Mouse (Mus musculus) lung, embryonic 16.5 days (tissue): ENCODE measurements at regions not wholly inside any gene's neighbourhood (a gene's known extent, or its start where the extent isn't known, plus 50 kb on each side); places are given as distances from the start of the nearest gene placed in this dataset.

Experiments used
- ATAC-seq: fragments of 200-750 bp; cut with Nextera tagmentation; 2 replicates; pipeline ENCODE4 v1.8.0; 2017; ENCODE audit warnings: low read depth, mild to moderate bottlenecking, moderate library complexity
- H3K27ac ChIP-seq: fragments of 300-500 bp; sonication (generic); 2 replicates; pipeline ENCODE4 v1.5.1; 2014; ENCODE audit warnings: mild to moderate bottlenecking, control low read depth, low read length
- H3K27me3 ChIP-seq: fragments of 300-500 bp; sonication (generic); 2 replicates; pipeline ENCODE4 v1.6.1; 2014; ENCODE audit warnings: low read depth, low read length, mixed read lengths; ENCODE audit not compliant: control insufficient read depth, insufficient read depth
- H3K36me3 ChIP-seq: fragments of 300-500 bp; sonication (generic); 2 replicates; pipeline ENCODE4 v1.6.1; 2014; ENCODE audit warnings: low read length; ENCODE audit not compliant: control insufficient read depth, insufficient read depth
- H3K4me1 ChIP-seq: fragments of 300-500 bp; sonication (generic); replicated peaks from 2 replicates; pipeline ENCODE4 v1.6.1; 2014; ENCODE audit warnings: low read length, mixed read lengths; ENCODE audit not compliant: control insufficient read depth, insufficient read depth
- H3K4me2 ChIP-seq: fragments of 300-500 bp; sonication (generic); 2 replicates; pipeline ENCODE4 v1.6.1; 2014; ENCODE audit warnings: low read depth, low read length, control low read depth
- H3K4me3 ChIP-seq: fragments of 300-500 bp; sonication (generic); 2 replicates; pipeline ENCODE4 v1.5.1; 2014; ENCODE audit warnings: mild to moderate bottlenecking, low read length, control low read depth
- H3K9ac ChIP-seq: fragments of 300-500 bp; sonication (generic); 2 replicates; pipeline ENCODE4 v1.6.1; 2014; ENCODE audit warnings: low read length, control low read depth
- H3K9me3 ChIP-seq: fragments of 300-500 bp; sonication (generic); 2 replicates; pipeline ENCODE4 v1.6.1; 2016; ENCODE audit warnings: low read length; ENCODE audit not compliant: control insufficient read depth
- WGBS: fragments of 180-500 bp; shearing (Covaris S2); extraction: QIAGEN DNeasy Blood & Tissue Kit; methylation state at CpG from one replicate; pipeline ENCODE4 v1.1.7; 2014; 5-methylcytosine and 5-hydroxymethylcytosine counted together

GRCm38 (mm10) chr8:127814785-127815523, 543.5 kb upstream of the Nrp1 start:
- Histone ChIP-seq H3K36me3 (no peaks in the 10 kb centered on the region), H3K27me3 (no peaks in the 10 kb centered on the region), H3K9ac (no peak overlapping the region), H3K4me3 (no peak overlapping the region), H3K27ac (no peak overlapping the region), H3K4me1 (no peaks in the 10 kb centered on the region), H3K4me2 (no peak overlapping the region), H3K9me3 (no peaks in the 10 kb centered on the region)
- 69% methylated on average over 9 of the region's 9 CpGs for WGBS
- 0 out of 2 replicates have a peak, but pooled peaks have one; percentile 7 for ATAC-seq

DNA sequence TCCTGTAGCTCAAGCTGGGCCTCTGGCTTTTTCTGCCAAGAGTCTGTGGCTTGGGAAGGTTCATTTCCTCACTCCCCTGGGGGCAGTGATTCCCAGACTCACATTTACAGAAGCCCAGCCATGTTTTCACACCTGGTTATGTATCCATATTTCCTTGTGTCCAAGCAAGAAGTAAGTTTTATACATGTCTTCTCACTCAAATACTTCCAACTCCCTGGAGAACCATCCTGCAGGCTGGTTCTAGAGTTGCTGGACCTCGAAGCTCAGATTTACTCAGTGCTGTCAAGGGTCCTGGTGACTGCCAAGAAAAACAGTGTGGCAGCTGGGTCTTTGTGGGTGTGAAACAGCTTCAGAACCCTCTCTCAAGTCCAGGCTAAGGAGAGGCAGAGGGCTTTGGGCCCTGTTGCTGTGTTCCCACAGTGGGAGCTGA, 537.6 kb upstream of the Nrp1 start:
- no peaks in the 10 kb centered on the region for H3K27me3 ChIP-seq
- no peak overlapping the region for H3K4me3 ChIP-seq
- no peak overlapping the region for H3K9ac ChIP-seq
- no peaks in the 10 kb centered on the region for H3K9me3 ChIP-seq
- H3K4me2 ChIP-seq: no peak overlapping the region
- H3K4me1 ChIP-seq: peaks cover 4% of the 10 kb centered on the region; the same call in 1 of the 2 replicates
- ATAC-seq: no peak
- no peaks in the 10 kb centered on the region for H3K36me3 ChIP-seq
- WGBS: 38% methylated on average over 1 of the region's 1 CpGs
- H3K27ac ChIP-seq: no peak overlapping the region; the same call in 1 of the 2 replicates

DNA sequence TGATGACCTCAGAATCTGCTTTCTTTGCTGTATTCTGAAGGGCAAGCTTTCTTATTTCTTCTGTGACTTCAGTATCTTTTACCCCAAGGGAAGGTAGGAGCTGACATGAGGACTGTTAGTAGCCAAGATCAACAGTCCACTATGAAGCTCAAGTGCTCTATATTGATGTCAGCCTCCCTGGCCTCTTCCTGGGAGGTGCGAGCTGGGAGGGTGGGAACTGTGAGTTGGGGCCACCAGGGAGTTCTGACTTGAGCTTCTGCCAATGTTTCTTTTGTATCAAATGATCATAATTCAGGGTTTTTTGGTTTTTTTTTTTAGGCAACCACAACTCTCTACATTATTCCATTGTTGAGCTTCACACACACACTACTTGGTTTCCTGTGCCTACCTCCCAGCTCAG, 536.8 kb upstream of the Nrp1 start:
- Histone ChIP-seq H3K27me3 (no peaks in the 10 kb centered on the region), H3K4me2 (no peak overlapping the region), H3K27ac (no peak overlapping the region), H3K4me3 (no peak overlapping the region), H3K36me3 (no peaks in the 10 kb centered on the region), H3K4me1 (peaks cover 4% of the 10 kb centered on the region; the same call in 1 of the 2 replicates), H3K9ac (no peak overlapping the region), H3K9me3 (no peaks in the 10 kb centered on the region)
- no peak for ATAC-seq
- WGBS: 65% methylated on average over 1 of the region's 1 CpGs

DNA sequence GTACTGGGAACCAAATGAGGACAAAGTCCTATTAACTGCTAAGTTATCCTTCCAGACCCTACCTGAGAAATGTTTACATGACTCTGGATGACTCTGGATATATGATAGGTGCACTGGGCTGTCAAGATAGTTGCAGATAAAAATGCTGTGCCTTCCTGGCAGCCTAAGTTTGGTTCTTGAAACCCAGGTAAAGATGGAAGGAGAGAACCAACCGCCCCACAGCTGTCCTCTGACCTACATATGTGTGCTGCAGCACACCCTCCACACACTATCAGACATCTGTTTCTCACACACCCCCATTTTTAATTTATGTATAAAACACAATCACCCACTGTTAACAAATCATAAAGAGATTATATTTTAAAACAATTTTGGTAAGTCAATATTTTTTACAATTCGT, 533.4 kb upstream of the Nrp1 start:
- Histone ChIP-seq H3K4me2 (no peak overlapping the region), H3K9ac (no peak overlapping the region), H3K27ac (no peak overlapping the region), H3K4me1 (peaks cover 4% of the 10 kb centered on the region; the same call in 1 of the 2 replicates), H3K9me3 (no peaks in the 10 kb centered on the region), H3K36me3 (no peaks in the 10 kb centered on the region), H3K4me3 (no peak overlapping the region), H3K27me3 (no peaks in the 10 kb centered on the region)
- ATAC-seq: no peak
- 83% methylated on average over 2 of the region's 2 CpGs for WGBS

- Histone ChIP-seq H3K4me1 (no peaks in the 10 kb centered on the region), H3K9me3 (no peaks in the 10 kb centered on the region), H3K4me3 (no peak overlapping the region), H3K9ac (no peak overlapping the region), H3K36me3 (no peaks in the 10 kb centered on the region), H3K4me2 (no peak overlapping the region), H3K27ac (no peak overlapping the region), H3K27me3 (no peaks in the 10 kb centered on the region)
- no peak for ATAC-seq
- 48% methylated on average over 5 of the region's 5 CpGs for WGBS
Measured at GRCm38 (mm10) chr8:127827826-127828225, 530.6 kb upstream of the Nrp1 start.

GRCm38 (mm10) chr8:127829659-127830058, 528.7 kb upstream of the Nrp1 start:
- WGBS: 67% methylated on average over 1 of the region's 1 CpGs
- Histone ChIP-seq H3K9me3 (no peaks in the 10 kb centered on the region), H3K4me2 (no peak overlapping the region), H3K27me3 (no peaks in the 10 kb centered on the region), H3K27ac (no peak overlapping the region), H3K4me3 (no peak overlapping the region), H3K9ac (no peak overlapping the region), H3K36me3 (no peaks in the 10 kb centered on the region), H3K4me1 (no peaks in the 10 kb centered on the region)
- ATAC-seq: no peak

- Histone ChIP-seq H3K4me1 (no peaks in the 10 kb centered on the region), H3K4me2 (no peak overlapping the region), H3K4me3 (no peak overlapping the region), H3K27ac (0 out of 2 replicates have a peak overlapping the region, but pooled peaks have one; percentile 44), H3K27me3 (no peaks in the 10 kb centered on the region), H3K9ac (no peak overlapping the region), H3K9me3 (no peaks in the 10 kb centered on the region), H3K36me3 (no peaks in the 10 kb centered on the region)
- ATAC-seq: peak; percentile 88
- WGBS: 50% methylated on average over 3 of the region's 3 CpGs
Measured at GRCm38 (mm10) chr8:127834006-127834405, 524.4 kb upstream of the Nrp1 start.

DNA sequence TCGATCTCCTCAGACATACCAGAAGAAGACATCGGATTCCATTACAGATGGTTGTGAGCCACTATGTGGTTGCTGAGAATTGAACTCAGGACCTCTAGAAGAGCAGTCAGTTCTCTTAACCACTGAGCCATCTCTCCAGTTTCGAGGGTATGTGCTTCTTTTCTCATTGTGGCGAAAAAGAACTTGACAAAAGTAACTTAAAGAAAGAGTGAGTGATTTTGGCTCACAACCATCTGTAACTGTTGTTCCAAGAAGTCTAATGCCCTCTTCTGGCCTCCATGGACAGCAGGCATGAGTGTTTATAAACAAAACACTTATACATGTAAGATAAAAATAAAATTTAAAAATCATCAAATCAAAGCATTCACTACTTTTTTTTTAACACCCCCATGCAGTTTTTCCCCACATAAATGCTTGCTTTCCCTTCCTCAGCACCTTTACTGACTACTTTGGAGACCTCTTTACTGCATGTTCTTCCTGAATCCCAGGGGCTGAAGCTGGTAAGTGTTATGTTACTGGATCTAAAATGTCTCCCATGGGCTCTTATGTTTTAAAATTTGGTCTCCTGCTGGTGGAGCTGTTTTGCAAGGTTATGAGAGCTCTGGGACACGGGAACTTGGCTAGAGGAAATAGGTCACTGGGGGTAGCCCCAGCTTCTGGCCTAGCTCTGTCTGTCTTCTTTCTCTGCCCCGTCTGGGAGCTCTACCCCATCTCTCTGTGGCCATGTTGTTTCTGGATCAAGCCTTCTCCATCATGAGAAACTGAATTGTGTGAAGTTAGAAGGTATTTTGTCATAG, 521.8 kb upstream of the Nrp1 start:
- WGBS: 65% methylated on average over 6 of the region's 6 CpGs
- no peak overlapping the region for H3K4me3 ChIP-seq
- ATAC-seq: no peak

GRCm38 (mm10) chr8:127838311-127838710, 520.1 kb upstream of the Nrp1 start:
- H3K9ac ChIP-seq: no peak overlapping the region
- no peaks in the 10 kb centered on the region for H3K27me3 ChIP-seq
- no peak overlapping the region for H3K4me3 ChIP-seq
- H3K4me1 ChIP-seq: no peaks in the 10 kb centered on the region
- ATAC-seq: no peak
- H3K9me3 ChIP-seq: no peaks in the 10 kb centered on the region
- H3K36me3 ChIP-seq: no peaks in the 10 kb centered on the region
- H3K27ac ChIP-seq: no peak overlapping the region
- H3K4me2 ChIP-seq: no peak overlapping the region

More for the DNA sequence above, 521.8 kb upstream of the Nrp1 start:
- Histone ChIP-seq H3K4me2 (no peak overlapping the region), H3K36me3 (no peaks in the 10 kb centered on the region), H3K27me3 (no peaks in the 10 kb centered on the region), H3K9me3 (no peaks in the 10 kb centered on the region), H3K9ac (no peak overlapping the region), H3K27ac (no peak overlapping the region), H3K4me1 (no peaks in the 10 kb centered on the region)
